Mouse (Mus musculus) ES-Bruce4 (cell line): Measurements from ENCODE around the gene Nceh1.

Experiments
- CTCF ChIP-seq: IDR thresholded peaks from one replicate; pipeline ENCODE4 v1.8.1; 2011; ENCODE audit warnings: low read depth, low read length
- POLR2A ChIP-seq: IDR thresholded peaks from one replicate; pipeline ENCODE4 v1.8.1; 2011; ENCODE audit warnings: low read length; ENCODE audit not compliant: insufficient read depth

- TF ChIP-seq CTCF (no peak), POLR2A (no peak)
Observed at GRCm38 (mm10) chr3:27145733-27146132, 37.0 kb upstream of the Nceh1 start.
